Mouse (Mus musculus): Measurements from ENCODE around the gene Ubap2.

Gene Ubap2

GRCm38 (mm10) chr4:41164974-41165373 lies 110.0 kb downstream of the Ubap2 start:
- no peak for DNase-seq (ENCODE audit: low spot score)

GRCm38 (mm10) chr4:41161232-41161631 lies 113.7 kb downstream of the Ubap2 start:
- no peak for DNase-seq (ENCODE audit: low spot score)

GRCm38 (mm10) chr4:41158251-41158650 lies 116.7 kb downstream of the Ubap2 start:
- no peak for DNase-seq (ENCODE audit: low spot score)

- DNase-seq (ENCODE audit: low spot score) = no peak
These were observed 118.0 kb downstream of the Ubap2 start for GRCm38 (mm10) chr4:41156961-41157360.

GRCm38 (mm10) chr4:41153146-41153545 lies 121.8 kb downstream of the Ubap2 start:
- no peak for DNase-seq (ENCODE audit: low spot score)

GRCm38 (mm10) chr4:41151186-41151585 lies 123.8 kb downstream of the Ubap2 start:
- DNase-seq (ENCODE audit: low spot score) = no peak

GRCm38 (mm10) chr4:41149891-41150290 lies 125.1 kb downstream of the Ubap2 start:
- no peak for DNase-seq (ENCODE audit: low spot score)
